Mouse (Mus musculus): Measurements from ENCODE around the gene Mad1l1. TPM values are rescaled to one million over a fixed set of nuclear protein-coding genes. Genes with fewer than 3 reads are reported as not detected.
A peak's percentile ranks its signal among the peaks of the same experiment; 100 is the strongest.

Gene Mad1l1
- polyA plus RNA-seq, 1 experiment from 2014 or later: 29.8 TPM

DNA sequence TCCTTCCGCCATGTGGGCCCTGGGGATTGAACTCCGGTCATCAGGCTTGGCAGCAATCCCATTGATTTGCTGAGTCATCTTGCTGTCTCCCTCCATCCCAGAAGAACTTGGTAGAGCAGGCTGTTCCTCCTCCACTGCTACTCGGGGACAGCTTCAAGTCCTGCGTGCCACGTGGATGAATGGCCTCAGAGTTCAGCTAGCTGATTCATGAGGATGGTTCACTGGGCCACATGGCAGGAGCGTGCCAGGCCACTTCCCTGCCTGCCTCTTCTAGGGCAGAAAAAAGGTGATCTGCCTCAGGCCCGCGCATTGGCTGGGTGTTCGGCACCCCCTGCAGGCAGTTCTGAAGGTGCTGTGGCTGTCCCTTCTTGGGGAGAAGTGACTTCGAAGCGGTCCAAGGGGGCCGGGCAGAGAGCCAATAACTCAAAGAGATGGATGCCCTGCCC is 351.1 kb downstream of the Mad1l1 start:
- Histone ChIP-seq H3K27ac (replicated peaks; ENCODE audit: low read depth, low read length) (no peak overlapping the region), H3K36me3 (ENCODE audit: control insufficient read depth, insufficient read depth, low read length) (no peaks in the 10 kb centered on the region), H3K9ac (replicated peaks; ENCODE audit: low read length) (no peak overlapping the region), H3K4me2 (ENCODE audit: low read length) (no peak overlapping the region), H3K4me3 (replicated peaks; ENCODE audit: low read depth, low read length) (no peak overlapping the region), H3K9me3 (ENCODE audit: control insufficient read depth, low read length) (no peaks in the 10 kb centered on the region), H3K4me1 (ENCODE audit: control insufficient read depth, insufficient read depth, low read length) (no peaks in the 10 kb centered on the region), H3K27me3 (ENCODE audit: control insufficient read depth, insufficient read depth, low read length) (no peaks in the 10 kb centered on the region)
- ATAC-seq (ENCODE audit: low FRiP score, low TSS enrichment) (no peak), DNase-seq (peak; percentile 53)
- 66% methylated on average over 12 of the region's 12 CpGs for WGBS

DNA sequence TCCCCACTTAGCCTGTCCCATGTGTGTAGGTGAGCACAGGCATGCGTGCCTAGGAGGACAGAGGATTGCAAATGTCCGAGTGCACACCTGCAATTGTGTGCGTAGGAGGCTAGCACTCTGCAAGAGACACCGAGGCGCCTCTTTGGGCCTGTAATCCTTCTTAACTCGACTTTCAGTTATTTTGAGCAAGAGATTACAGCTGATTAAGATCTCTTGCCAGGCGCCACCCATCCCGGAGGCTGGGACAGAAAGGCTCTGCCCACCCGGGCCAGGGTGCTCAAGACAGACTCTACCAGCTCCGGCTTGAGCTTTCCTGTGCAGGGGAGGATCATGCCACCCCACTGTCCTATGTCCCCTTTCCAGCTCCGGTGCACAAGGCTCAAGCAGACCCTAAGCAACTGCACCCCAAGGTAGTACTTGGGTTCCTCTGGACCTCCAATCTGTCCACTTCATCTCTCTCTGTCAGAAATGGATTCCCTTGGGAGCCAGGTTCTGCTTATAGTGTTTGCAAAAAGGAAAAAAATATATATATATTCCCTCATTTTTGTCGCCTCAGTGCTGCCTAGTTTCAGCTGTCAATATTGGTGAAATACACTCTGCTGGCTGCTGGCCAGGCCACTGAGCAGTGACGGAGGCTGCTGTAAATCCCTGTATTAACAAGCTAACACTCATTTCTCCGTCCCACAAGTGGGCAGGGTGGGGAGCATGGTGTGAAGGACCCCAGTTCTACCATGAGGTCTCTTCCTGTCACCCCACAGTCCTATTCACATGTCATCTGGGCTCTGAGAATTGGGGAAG is 352.0 kb downstream of the Mad1l1 start:
- peak; percentile 52 for DNase-seq
- 60% methylated on average over 14 of the region's 14 CpGs for WGBS
- no peak for ATAC-seq (ENCODE audit: low FRiP score, low TSS enrichment)
- no peaks in the 10 kb centered on the region for H3K9me3 ChIP-seq (ENCODE audit: control insufficient read depth, low read length)
- H3K27ac ChIP-seq (replicated peaks; ENCODE audit: low read depth, low read length): no peak overlapping the region
- H3K36me3 ChIP-seq (ENCODE audit: control insufficient read depth, insufficient read depth, low read length): no peaks in the 10 kb centered on the region
- H3K4me1 ChIP-seq (ENCODE audit: control insufficient read depth, insufficient read depth, low read length): no peaks in the 10 kb centered on the region
- no peak overlapping the region for H3K4me3 ChIP-seq (replicated peaks; ENCODE audit: low read depth, low read length)
- H3K27me3 ChIP-seq (ENCODE audit: control insufficient read depth, insufficient read depth, low read length): no peaks in the 10 kb centered on the region
- H3K4me2 ChIP-seq (ENCODE audit: low read length): no peak overlapping the region
- H3K9ac ChIP-seq (replicated peaks; ENCODE audit: low read length): no peak overlapping the region

- Histone ChIP-seq H3K4me1 (ENCODE audit: control insufficient read depth, insufficient read depth, low read length) (no peaks in the 10 kb centered on the region), H3K4me3 (replicated peaks; ENCODE audit: low read depth, low read length) (no peak overlapping the region), H3K4me2 (ENCODE audit: low read length) (no peak overlapping the region), H3K9ac (replicated peaks; ENCODE audit: low read length) (no peak overlapping the region), H3K36me3 (ENCODE audit: control insufficient read depth, insufficient read depth, low read length) (no peaks in the 10 kb centered on the region), H3K27me3 (ENCODE audit: control insufficient read depth, insufficient read depth, low read length) (no peaks in the 10 kb centered on the region), H3K9me3 (ENCODE audit: control insufficient read depth, low read length) (no peaks in the 10 kb centered on the region), H3K27ac (replicated peaks; ENCODE audit: low read depth, low read length) (no peak overlapping the region)
- WGBS: 90% methylated on average over 14 of the region's 14 CpGs
- DNase-seq (no peak), ATAC-seq (ENCODE audit: low FRiP score, low TSS enrichment) (no peak)
These were observed 355.8 kb downstream of the Mad1l1 start for GRCm38 (mm10) chr5:139965596-139965995.

GRCm38 (mm10) chr5:139964391-139964790 is 357.0 kb downstream of the Mad1l1 start:
- Histone ChIP-seq H3K27ac (replicated peaks; ENCODE audit: low read depth, low read length) (no peak overlapping the region), H3K9me3 (ENCODE audit: control insufficient read depth, low read length) (no peaks in the 10 kb centered on the region), H3K4me1 (ENCODE audit: control insufficient read depth, insufficient read depth, low read length) (no peaks in the 10 kb centered on the region), H3K9ac (replicated peaks; ENCODE audit: low read length) (no peak overlapping the region), H3K36me3 (ENCODE audit: control insufficient read depth, insufficient read depth, low read length) (no peaks in the 10 kb centered on the region), H3K27me3 (ENCODE audit: control insufficient read depth, insufficient read depth, low read length) (no peaks in the 10 kb centered on the region), H3K4me2 (ENCODE audit: low read length) (no peak overlapping the region), H3K4me3 (replicated peaks; ENCODE audit: low read depth, low read length) (no peak overlapping the region)
- WGBS: 76% methylated on average over 5 of the region's 5 CpGs
- ATAC-seq (ENCODE audit: low FRiP score, low TSS enrichment) (no peak), DNase-seq (no peak)

GRCm38 (mm10) chr5:139959741-139960140 is 361.6 kb downstream of the Mad1l1 start:
- H3K4me2 ChIP-seq (ENCODE audit: low read length): no peak overlapping the region
- ATAC-seq (ENCODE audit: low FRiP score, low TSS enrichment): no peak
- no peak overlapping the region for H3K9ac ChIP-seq (replicated peaks; ENCODE audit: low read length)
- 91% methylated on average over 4 of the region's 4 CpGs for WGBS
- no peaks in the 10 kb centered on the region for H3K9me3 ChIP-seq (ENCODE audit: control insufficient read depth, low read length)
- H3K4me1 ChIP-seq (ENCODE audit: control insufficient read depth, insufficient read depth, low read length): no peaks in the 10 kb centered on the region
- no peaks in the 10 kb centered on the region for H3K27me3 ChIP-seq (ENCODE audit: control insufficient read depth, insufficient read depth, low read length)
- H3K4me3 ChIP-seq (replicated peaks; ENCODE audit: low read depth, low read length): no peak overlapping the region
- DNase-seq: no peak
- no peaks in the 10 kb centered on the region for H3K36me3 ChIP-seq (ENCODE audit: control insufficient read depth, insufficient read depth, low read length)
- H3K27ac ChIP-seq (replicated peaks; ENCODE audit: low read depth, low read length): no peak overlapping the region

Other genes starting within 250 kb of the Mad1l1 start
- gene Nudt1, start 104 bp upstream of the Mad1l1 start, polyA plus RNA-seq (2014; fragmentation: Nextera tagmentation; extraction: Ambion mirVana): 16.5 and 18.8 TPM in 2 replicates
- gene Mrm2, start 10.3 kb upstream of the Mad1l1 start, polyA plus RNA-seq (2014; fragmentation: Nextera tagmentation; extraction: Ambion mirVana): 20.3 and 22.5 TPM in 2 replicates
- 13.4 and 19.4 TPM in 2 replicates for gene Snx8, start 67.7 kb upstream of the Mad1l1 start, polyA plus RNA-seq (2014; fragmentation: Nextera tagmentation; extraction: Ambion mirVana)
- gene Eif3b, start 97.8 kb upstream of the Mad1l1 start, polyA plus RNA-seq (2014; fragmentation: Nextera tagmentation; extraction: Ambion mirVana): 77.8 and 90.6 TPM in 2 replicates
- not detected in 2 replicates for gene Gm4869, start 124.1 kb upstream of the Mad1l1 start, polyA plus RNA-seq (2014; fragmentation: Nextera tagmentation; extraction: Ambion mirVana)
- 14.8 and 16.2 TPM in 2 replicates for gene Chst12, start 184.0 kb upstream of the Mad1l1 start, polyA plus RNA-seq (2014; fragmentation: Nextera tagmentation; extraction: Ambion mirVana)
- gene Grifin, start 243.5 kb upstream of the Mad1l1 start, polyA plus RNA-seq (2014; fragmentation: Nextera tagmentation; extraction: Ambion mirVana): not detected in 2 replicates

All from midbrain, embryonic 14.5 days (tissue).